Mouse (Mus musculus) bone marrow macrophage, adult 2 months (primary cell): ENCODE results near the gene Btbd1.

Experiments
- CTCF ChIP-seq: IDR thresholded peaks from 2 replicates; pipeline ENCODE4 v1.5.1; 2012; ENCODE audit warnings: low read depth, mild to moderate bottlenecking, low read length, moderate library complexity
- POLR2A ChIP-seq: IDR thresholded peaks from 2 replicates; pipeline ENCODE4 v1.6.1; 2012; ENCODE audit warnings: mild to moderate bottlenecking, low read depth, low read length, borderline replicate concordance

- TF ChIP-seq CTCF: no peak
- no peak for TF ChIP-seq POLR2A
These were observed 6.2 kb upstream of the Btbd1 start for GRCm38 (mm10) chr7:81835430-81835829.
